ENCODE assay signal across 22 mouse cellular contexts in the genomic region with DNA sequence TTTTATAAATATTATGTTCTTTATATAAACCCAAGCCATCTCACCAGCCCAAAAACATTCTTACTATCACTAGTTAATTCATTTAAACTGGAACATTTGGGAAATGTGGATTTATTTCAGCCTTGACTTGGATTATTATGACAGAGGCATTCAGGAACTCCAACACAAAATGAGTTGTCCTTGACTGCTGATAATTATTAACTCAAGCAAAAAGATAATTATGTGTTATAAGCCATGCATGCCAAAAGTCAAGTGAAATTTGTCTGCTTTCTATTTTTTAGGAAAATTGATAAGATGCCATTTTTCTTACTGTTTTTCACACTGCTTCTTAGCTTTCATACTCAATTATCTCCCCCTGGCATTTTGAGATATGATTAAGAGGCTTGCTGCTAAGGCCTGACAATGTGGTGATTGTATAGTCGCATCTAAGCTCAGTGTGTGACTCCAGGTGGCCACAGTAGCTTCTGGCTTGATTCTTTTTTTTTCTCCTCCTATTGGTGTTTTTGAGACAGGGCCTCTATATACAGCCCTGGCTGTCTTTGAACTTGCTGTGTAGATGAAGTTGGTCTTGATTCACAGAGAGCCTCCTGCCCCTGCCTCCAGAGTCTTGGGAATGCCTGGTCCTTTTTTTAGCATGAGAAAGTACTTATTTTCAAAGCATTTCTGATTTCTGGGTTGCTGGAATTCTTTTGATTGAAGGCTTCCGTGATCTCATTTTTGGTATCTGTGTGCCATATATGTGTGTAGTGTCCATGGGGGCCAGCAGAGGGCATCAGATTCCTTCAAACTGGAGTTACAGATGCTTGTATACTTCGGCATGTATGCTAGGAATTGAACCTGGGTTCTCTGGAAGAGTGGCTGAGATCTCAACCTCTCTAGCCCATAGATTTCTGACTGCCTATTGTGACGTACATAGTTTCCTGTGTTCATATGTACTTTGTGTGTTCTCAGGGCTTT. TPM values are rescaled to one million over a fixed set of nuclear protein-coding genes. Genes with fewer than 3 reads are reported as not detected.
DNase-seq lines count a peak whose midpoint lies in the region; ATAC-seq and TF ChIP-seq lines count a peak whose summit lies in the region.
"Had no signal": no experiment of that assay in that cellular context is flagged by ENCODE, and none has a peak within 500 bp of the region (broad histone marks: within the 10 kb centered on the region; RNA-seq: fewer than 3 reads in every experiment).

No protein-coding gene starts in this region.

- H3K79me2 ChIP-seq in MEL (ENCODE audit: control insufficient read depth, insufficient read depth, low read length, poor library complexity), result no peaks in the 10 kb centered on the region

- peak; percentile 12; the same call in 1 of the 2 replicates for TF ChIP-seq CTCF in gastrocnemius, adult 2 months (IDR thresholded peaks at IDR 0.05)
- peak; percentile 34 to 65 (median 46); a peak in 5 of 6 replicates for TF ChIP-seq CTCF in MEL (IDR thresholded peaks at IDR 0.05 in 2 of 3, conservative IDR thresholded peaks at IDR 0.05 in 1 of 3; ENCODE audit: control insufficient read depth in 1 of 3, insufficient read depth in 1 of 3, low read depth in 2 of 3, low read length in 3 of 3, poor library complexity in 1 of 3, severe bottlenecking in 1 of 3)

- ATAC-seq in liver, embryonic 13.5 days (ENCODE audit: low read depth), result peak; percentile 31; the same call in 1 of the 2 replicates
- no peak for ATAC-seq in liver, embryonic 12.5 days
- ATAC-seq: inflammation-experienced regulatory T-cells, adult 6 months had no signal

- no peak overlapping the region for H3K9ac ChIP-seq in liver, embryonic 13.5 days
- H3K9ac ChIP-seq in liver, embryonic 12.5 days, result no peak overlapping the region
- no peak overlapping the region for H3K9ac ChIP-seq in MEL (ENCODE audit: control insufficient read depth, low read depth, low read length, poor library complexity, severe bottlenecking)
- H3K9ac ChIP-seq: embryonic facial prominence, embryonic 13.5 days; heart, embryonic 12.5 days; midbrain, embryonic 12.5 days had no signal

- peak; percentile 65 for TF ChIP-seq RAD21 in MEL (IDR thresholded peaks at IDR 0.05; ENCODE audit: low read depth, low read length)

- peak; percentile 75 to 77 for TF ChIP-seq EP300 in MEL (IDR thresholded peaks at IDR 0.05; ENCODE audit: low read depth in 1 of 2, low read length in 2 of 2)

- H3K4me3 ChIP-seq in gastrocnemius, adult 2 months, result no peak overlapping the region
- H3K4me3 ChIP-seq in liver, embryonic 13.5 days (replicated peaks), result no peak overlapping the region
- H3K4me3 ChIP-seq in liver, embryonic 12.5 days, result no peak overlapping the region
- no peak overlapping the region for H3K4me3 ChIP-seq in MEL (ENCODE audit: control insufficient read depth in 1 of 2, insufficient read depth in 1 of 2, low read depth in 2 of 2, low read length in 2 of 2)
- H3K4me3 ChIP-seq: embryonic facial prominence, embryonic 13.5 days; heart, embryonic 12.5 days; limb, embryonic 10.5 days; midbrain, embryonic 12.5 days; myocyte had no signal

- H3K27ac ChIP-seq in gastrocnemius, adult 2 months, result no peak overlapping the region
- H3K27ac ChIP-seq in liver, embryonic 13.5 days, result no peak overlapping the region
- H3K27ac ChIP-seq in liver, embryonic 12.5 days, result no peak overlapping the region
- H3K27ac ChIP-seq in MEL (ENCODE audit: control insufficient read depth, low read depth, low read length), result no peak overlapping the region
- H3K27ac ChIP-seq: embryonic facial prominence, embryonic 13.5 days; limb, embryonic 10.5 days; midbrain, embryonic 12.5 days had no signal

- H3K36me3 ChIP-seq in liver, embryonic 13.5 days, result 0 out of 2 replicates have a peak, but pooled peaks cover 2% of the 10 kb centered on the region
- no peaks in the 10 kb centered on the region for H3K36me3 ChIP-seq in liver, embryonic 12.5 days
- H3K36me3 ChIP-seq in MEL (ENCODE audit: control insufficient read depth in 1 of 2, insufficient read depth in 2 of 2, low read length in 2 of 2), result peaks cover 0 to 7% of the 10 kb centered on the region in 2 experiments; a peak in 2 of 4 replicates
- H3K36me3 ChIP-seq: embryonic facial prominence, embryonic 13.5 days; heart, embryonic 12.5 days; midbrain, embryonic 12.5 days had no signal

- DNase-seq in gastrocnemius, adult 2 months, result no peak
- DNase-seq in gastrocnemius, adult 18-20 months (ENCODE audit: low spot score), result no peak
- DNase-seq in liver, embryonic 13.5 days, result no peak
- peak; percentile 53 for DNase-seq in MEL (ENCODE audit: low read depth, low spot score)
- peak; percentile 23 for DNase-seq in induced T-regulatory cell, adult 2 months (ENCODE audit: low read depth)
- DNase-seq in urinary bladder, postnatal 25 days (ENCODE audit: low spot score), result no peak
- no peak for DNase-seq in adrenal gland, postnatal 4 days (ENCODE audit: low spot score in 2 of 2)
- DNase-seq: adrenal gland, postnatal 10 days; cerebellum, adult 2 months; gastrocnemius, postnatal 25 days; lung, adult 18-20 months; lung, postnatal 4 days; right cerebral cortex, postnatal 4 days had no signal

- TF ChIP-seq POLR2A in MEL (IDR thresholded peaks at IDR 0.05; ENCODE audit: control insufficient read depth in 1 of 2, insufficient read depth in 1 of 2, low read depth in 1 of 2, low read length in 2 of 2, poor library complexity in 1 of 2), result no peak

- no peaks in the 10 kb centered on the region for H3K27me3 ChIP-seq in liver, embryonic 13.5 days
- no peaks in the 10 kb centered on the region for H3K27me3 ChIP-seq in liver, embryonic 12.5 days (replicated peaks)
- H3K27me3 ChIP-seq in MEL (ENCODE audit: control insufficient read depth in 1 of 2, insufficient read depth in 2 of 2, low read length in 2 of 2), result no peaks in the 10 kb centered on the region
- H3K27me3 ChIP-seq: embryonic facial prominence, embryonic 13.5 days; heart, embryonic 12.5 days; midbrain, embryonic 12.5 days had no signal

- H3K4me2 ChIP-seq in liver, embryonic 13.5 days, result no peak overlapping the region
- no peak overlapping the region for H3K4me2 ChIP-seq in liver, embryonic 12.5 days
- H3K4me2 ChIP-seq: embryonic facial prominence, embryonic 13.5 days; heart, embryonic 12.5 days; midbrain, embryonic 12.5 days had no signal

- intact Hi-C loops in gastrocnemius, adult 2 months (cut with DNase I), result no loop called here

- H3K4me1 ChIP-seq in liver, embryonic 13.5 days (replicated peaks), result peaks cover 10% of the 10 kb centered on the region; the same call in 1 of the 2 replicates
- H3K4me1 ChIP-seq in liver, embryonic 12.5 days, result peaks cover 19% of the 10 kb centered on the region; the same call in 1 of the 2 replicates
- peaks cover 0 to 8% of the 10 kb centered on the region in 2 experiments; a peak in 3 of 4 replicates for H3K4me1 ChIP-seq in MEL (ENCODE audit: control insufficient read depth in 1 of 2, insufficient read depth in 2 of 2, low read length in 2 of 2)
- H3K4me1 ChIP-seq: embryonic facial prominence, embryonic 13.5 days; heart, embryonic 12.5 days; limb, embryonic 10.5 days; midbrain, embryonic 12.5 days had no signal

- 67% methylated on average over 4 of the region's 4 CpGs for WGBS in liver, embryonic 13.5 days (ENCODE audit: insufficient replicate concordance)
- 70% methylated on average over 4 of the region's 4 CpGs for WGBS in liver, embryonic 12.5 days (ENCODE audit: insufficient replicate concordance)

- H3K9me3 ChIP-seq in liver, embryonic 13.5 days (replicated peaks), result no peaks in the 10 kb centered on the region
- no peaks in the 10 kb centered on the region for H3K9me3 ChIP-seq in liver, embryonic 12.5 days (replicated peaks)
- H3K9me3 ChIP-seq in MEL (replicated peaks; ENCODE audit: insufficient read depth, low read length), result no peaks in the 10 kb centered on the region
- H3K9me3 ChIP-seq: embryonic facial prominence, embryonic 13.5 days; heart, embryonic 12.5 days; limb, embryonic 10.5 days; midbrain, embryonic 12.5 days had no signal

TF ChIP-seq in MEL, 35 proteins besides CTCF, POLR2A, EP300 and RAD21 (continues in another document):
- TF ChIP-seq MXI1 (IDR thresholded peaks at IDR 0.05; ENCODE audit: low read depth, low read length) (no peak), ELF1 (IDR thresholded peaks at IDR 0.05; ENCODE audit: low read depth, low read length) (no peak), SIN3A (IDR thresholded peaks at IDR 0.05; ENCODE audit: low read length) (peak; percentile 35), HCFC1 (IDR thresholded peaks at IDR 0.05; ENCODE audit: low read depth, low read length) (0 out of 2 replicates have a peak, but pooled peaks have one; percentile 20), MAX (IDR thresholded peaks at IDR 0.05; ENCODE audit: low read length) (no peak), KAT2A (conservative IDR thresholded peaks at IDR 0.05; ENCODE audit: low read depth, low read length) (no peak), RCOR1 (IDR thresholded peaks at IDR 0.05; ENCODE audit: low read depth, low read length) (peak; percentile 67; the same call in 1 of the 2 replicates), MEF2A (IDR thresholded peaks at IDR 0.05; ENCODE audit: extremely low read depth, insufficient replicate concordance, low read depth, low read length, poor library complexity, severe bottlenecking) (0 out of 2 replicates have a peak, but pooled peaks have one; percentile 29), GATA1 (IDR thresholded peaks at IDR 0.05; ENCODE audit: low read depth, low read length) (peak; percentile 78), MAFK (IDR thresholded peaks at IDR 0.05; ENCODE audit: borderline replicate concordance, low read depth, low read length) (no peak), CHD2 (IDR thresholded peaks at IDR 0.05; ENCODE audit: low read length) (no peak), CHD1 (IDR thresholded peaks at IDR 0.05; ENCODE audit: low read depth, low read length) (no peak)

RNA-seq across cellular contexts. Expression of gene Aven, which starts 28.0 kb away (rescaled TPM):
- 10 to 100 TPM; 15.0 to 16.1 TPM for total RNA-seq in gastrocnemius, adult 2 months (2021)
- total RNA-seq in gastrocnemius, adult 18-20 months (2021), result 10 to 100 TPM; 11.1 to 15.5 TPM
- polyA plus RNA-seq in liver, embryonic 13.5 days (2015; fragmentation: Nextera tagmentation; extraction: Ambion mirVana), result 6.2 and 7.5 TPM in 2 replicates
- polyA plus RNA-seq in liver, embryonic 12.5 days (2016; fragmentation: Nextera tagmentation; extraction: Ambion mirVana), result 14.2 TPM in 2 replicates
- 29.2 and 33.4 TPM in 2 replicates for total RNA-seq in MEL (2012; rRNA removed)
- polyA plus RNA-seq in MEL (2012; ENCODE audit: insufficient read depth in 1 of 2, insufficient read length in 2 of 2, low read depth in 1 of 2, low replicate concordance in 2 of 2, missing spikeins in 1 of 2), result 10 to 100 TPM; 50.3 to 72.8 TPM
- total RNA-seq in adrenal gland, postnatal 4 days (2021), result 10 to 100 TPM; 13.1 to 13.7 TPM

RNA-seq across cellular contexts. Expression of gene Chrm5, which starts 40.2 kb away (rescaled TPM):
- total RNA-seq in gastrocnemius, adult 2 months (2021), result under 1 TPM in 1 of 2 experiments, not detected in 1; 0.20 TPM
- total RNA-seq in gastrocnemius, adult 18-20 months (2021), result not detected
- polyA plus RNA-seq in liver, embryonic 13.5 days (2015; fragmentation: Nextera tagmentation; extraction: Ambion mirVana), result not detected in 2 replicates
- polyA plus RNA-seq in liver, embryonic 12.5 days (2016; fragmentation: Nextera tagmentation; extraction: Ambion mirVana), result not detected in 2 replicates
- total RNA-seq in MEL (2012; rRNA removed), result not detected in 2 replicates
- polyA plus RNA-seq in MEL (2012; ENCODE audit: insufficient read depth in 1 of 2, insufficient read length in 2 of 2, low read depth in 1 of 2, low replicate concordance in 2 of 2, missing spikeins in 1 of 2), result not detected
- total RNA-seq in adrenal gland, postnatal 4 days (2021), result under 1 TPM in 1 of 2 experiments, not detected in 1; 0.25 TPM
- total RNA-seq: adrenal gland, postnatal 10 days; gastrocnemius, postnatal 25 days; heart, postnatal 25 days; neutrophil, adult 5-6 weeks had no signal
- polyA plus RNA-seq: embryonic facial prominence, embryonic 13.5 days; heart, embryonic 12.5 days; inflammation-experienced regulatory T-cells, adult 6 months; limb, embryonic 10.5 days; myocyte had no signal

Comparison
In these comparisons a context has a peak if more than half of its experiments do, and no peak if none do; other contexts are left out.
1. DNase-seq: peak in MEL (single experiment) and induced T-regulatory cell, adult 2 months (single experiment); none in gastrocnemius, adult 2 months (single experiment), gastrocnemius, adult 18-20 months (single experiment), liver, embryonic 13.5 days (single experiment), urinary bladder, postnatal 25 days (single experiment) and adrenal gland, postnatal 4 days (0 of 2).